Mouse (Mus musculus): ENCODE results near the gene Itgav. TPM values are rescaled to one million over a fixed set of nuclear protein-coding genes. Genes with fewer than 3 reads are reported as not detected.

Gene Itgav
- polyA plus RNA-seq (2012; rRNA removed): 62.6 and 68.4 TPM in 2 replicates

GRCm38 (mm10) chr2:83723921-83724826, at the start of gene Itgav:
Itgav (plus strand) TSS chr2:83724397.
- DNase-seq (ENCODE audit: low spot score): peak; percentile 99

- no peak for DNase-seq (ENCODE audit: low spot score)
Measured at GRCm38 (mm10) chr2:83674421-83674820, 49.8 kb upstream of the Itgav start.

- DNase-seq (ENCODE audit: low spot score): no peak
Measured at GRCm38 (mm10) chr2:83674896-83675295, 49.3 kb upstream of the Itgav start.

DNA sequence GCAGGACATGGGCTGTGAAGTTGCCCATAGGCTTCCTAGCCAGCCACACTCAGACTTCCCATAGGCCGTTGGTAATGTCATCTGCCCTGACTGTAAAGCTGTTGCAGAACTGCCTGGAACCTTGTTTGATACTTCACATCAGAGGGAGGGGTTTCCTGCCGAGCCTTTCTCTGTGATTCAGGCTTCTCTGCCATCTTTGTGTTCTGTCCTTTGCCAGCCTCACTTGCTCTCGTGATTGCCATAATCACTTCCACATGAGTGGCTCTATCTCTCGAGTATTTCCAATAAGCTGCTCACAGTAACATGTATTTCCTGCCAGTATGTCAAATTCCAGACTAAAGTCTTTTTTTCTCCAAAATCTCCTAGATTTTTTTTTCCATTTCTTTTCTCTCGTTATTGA, 48.5 kb upstream of the Itgav start:
- no peak for DNase-seq (ENCODE audit: low spot score)

DNA sequence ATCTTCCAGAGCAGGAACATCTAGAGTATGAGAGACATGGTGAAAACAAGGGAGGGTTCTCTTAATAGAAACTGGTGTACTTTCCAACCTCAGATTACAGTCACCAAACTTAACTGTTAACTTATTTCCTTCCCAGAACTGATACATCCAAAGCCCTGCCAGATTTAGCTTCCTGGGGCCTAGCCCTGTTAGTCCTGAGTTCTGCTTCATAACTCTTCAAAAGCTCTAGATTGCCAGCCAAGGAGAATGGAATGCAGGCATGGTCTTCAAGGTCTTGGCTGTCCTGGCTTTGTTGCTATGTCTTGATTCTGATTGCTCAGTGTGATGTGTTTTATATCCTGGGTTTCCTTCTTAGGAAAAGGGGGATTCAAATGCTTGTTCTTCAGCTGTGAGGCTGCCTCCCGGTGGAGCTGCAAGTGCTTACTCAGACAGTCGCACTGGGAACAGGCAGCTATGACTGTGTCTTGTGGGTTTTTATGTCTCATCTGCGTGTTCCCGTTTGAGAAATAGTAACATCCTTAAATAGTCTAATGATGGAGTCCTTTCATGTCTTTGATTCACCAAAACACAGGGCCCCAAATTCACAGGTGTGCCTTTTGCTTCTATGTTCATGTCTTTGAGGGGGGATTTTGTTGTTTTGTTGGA, 47.8 kb upstream of the Itgav start:
- no peak for DNase-seq (ENCODE audit: low spot score)

- DNase-seq (ENCODE audit: low spot score): no peak
Measured at GRCm38 (mm10) chr2:83681332-83681731, 42.9 kb upstream of the Itgav start.

- no peak for DNase-seq (ENCODE audit: low spot score)
Measured at GRCm38 (mm10) chr2:83681785-83682184, 42.4 kb upstream of the Itgav start.

- DNase-seq (ENCODE audit: low spot score): no peak
Measured at GRCm38 (mm10) chr2:83682282-83682681, 41.9 kb upstream of the Itgav start.

DNA sequence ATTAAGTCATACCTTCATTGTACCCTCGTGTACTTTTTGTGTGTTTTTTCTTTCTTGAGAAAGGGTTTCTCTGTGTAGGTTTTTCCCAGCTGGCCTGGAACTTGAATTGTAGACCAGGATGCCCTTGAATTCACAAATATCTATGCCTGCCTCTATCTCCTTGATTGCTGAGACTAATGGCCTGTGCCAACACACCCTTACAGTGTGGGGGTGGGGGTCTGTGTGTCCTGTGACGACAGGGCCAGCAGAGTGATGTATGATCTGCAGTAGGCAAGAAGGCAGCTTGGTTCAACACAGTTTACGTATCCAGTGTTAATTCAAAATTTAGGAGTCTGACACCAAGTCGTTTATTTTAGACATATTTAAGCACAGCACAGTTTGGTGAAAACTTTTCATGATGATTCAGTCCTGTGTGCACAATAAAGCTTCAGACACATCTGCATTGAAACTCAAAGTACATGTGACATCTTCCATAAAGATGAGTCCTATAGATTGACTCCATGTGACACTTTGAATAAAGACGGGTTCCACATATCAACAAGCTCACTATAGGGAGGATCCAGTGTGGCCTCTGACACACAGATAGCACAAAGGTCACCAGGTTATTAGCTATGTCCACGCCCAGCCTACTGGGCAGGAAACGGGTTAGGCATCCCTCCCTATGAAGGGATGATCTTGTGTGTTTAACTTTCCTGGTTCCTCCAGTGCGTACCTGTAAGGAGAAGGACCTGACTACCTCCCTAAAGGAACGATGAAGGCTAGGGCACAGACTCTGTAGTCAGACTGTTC, 40.3 kb upstream of the Itgav start:
- no peak for DNase-seq (ENCODE audit: low spot score)

- DNase-seq (ENCODE audit: low spot score): no peak
Measured at GRCm38 (mm10) chr2:83684691-83685090, 39.5 kb upstream of the Itgav start.

GRCm38 (mm10) chr2:83690372-83690771, 33.8 kb upstream of the Itgav start:
- no peak for DNase-seq (ENCODE audit: low spot score)

DNA sequence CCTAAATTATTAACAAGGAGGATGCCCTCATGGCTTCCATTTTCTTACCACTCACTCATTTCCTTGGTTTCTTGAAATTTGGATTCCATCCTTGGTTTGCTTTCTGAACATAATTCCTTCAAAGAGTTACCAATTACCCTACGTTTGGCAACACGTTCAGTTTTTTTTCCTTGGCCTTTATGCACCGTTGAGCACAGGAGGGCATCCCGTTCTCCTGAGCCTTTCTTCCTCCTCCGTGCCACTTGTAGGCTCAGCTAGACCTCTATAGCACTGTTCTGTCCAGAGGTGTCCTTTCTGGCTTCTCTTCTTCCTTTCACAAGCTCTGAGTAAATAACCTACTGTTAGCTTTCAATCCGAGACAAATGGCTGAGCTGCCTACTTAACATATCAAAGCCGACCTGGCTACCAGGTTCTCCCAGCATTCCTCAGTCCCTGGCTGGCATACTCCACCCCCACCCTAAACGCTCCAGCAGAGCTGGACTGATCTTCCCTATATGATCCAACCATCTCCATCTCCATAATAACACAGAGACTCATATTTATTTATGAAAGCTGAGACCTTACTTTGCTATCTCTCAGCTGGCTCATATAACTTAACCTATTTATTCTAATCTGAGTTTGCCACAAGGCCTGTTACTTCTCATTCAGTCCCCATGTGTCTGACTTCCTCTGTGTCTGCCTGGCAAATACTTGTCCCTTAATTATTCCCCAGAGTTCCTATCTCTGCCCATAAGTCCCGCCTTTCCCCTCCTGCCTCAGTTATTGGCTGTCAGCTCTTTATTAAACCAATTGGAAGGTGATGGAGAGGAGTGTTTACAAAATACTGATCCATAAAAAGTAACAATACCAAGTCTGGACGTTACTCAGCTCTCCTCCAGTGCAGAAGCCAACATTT, 31.3 kb upstream of the Itgav start:
- DNase-seq (ENCODE audit: low spot score): no peak

DNA sequence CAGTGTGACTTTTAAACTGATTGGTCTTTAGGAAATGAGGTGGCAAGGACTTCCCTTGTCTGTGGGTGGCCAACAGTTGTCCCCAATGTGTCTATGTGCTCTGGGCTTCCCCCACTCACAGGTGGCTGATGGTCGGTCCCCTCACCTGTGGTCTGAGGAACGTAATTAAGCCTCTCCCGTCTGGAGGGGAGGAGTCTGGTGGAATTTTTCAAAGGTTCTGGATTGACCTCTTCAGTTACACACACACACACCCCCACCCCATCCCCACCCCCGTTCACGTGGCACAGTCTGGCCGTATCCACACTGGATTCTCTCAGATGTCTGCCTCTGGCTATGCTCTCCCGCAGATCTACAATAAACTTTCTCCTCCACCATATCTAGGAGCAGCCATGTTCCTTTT, 30.1 kb upstream of the Itgav start:
- no peak for DNase-seq (ENCODE audit: low spot score)

DNA sequence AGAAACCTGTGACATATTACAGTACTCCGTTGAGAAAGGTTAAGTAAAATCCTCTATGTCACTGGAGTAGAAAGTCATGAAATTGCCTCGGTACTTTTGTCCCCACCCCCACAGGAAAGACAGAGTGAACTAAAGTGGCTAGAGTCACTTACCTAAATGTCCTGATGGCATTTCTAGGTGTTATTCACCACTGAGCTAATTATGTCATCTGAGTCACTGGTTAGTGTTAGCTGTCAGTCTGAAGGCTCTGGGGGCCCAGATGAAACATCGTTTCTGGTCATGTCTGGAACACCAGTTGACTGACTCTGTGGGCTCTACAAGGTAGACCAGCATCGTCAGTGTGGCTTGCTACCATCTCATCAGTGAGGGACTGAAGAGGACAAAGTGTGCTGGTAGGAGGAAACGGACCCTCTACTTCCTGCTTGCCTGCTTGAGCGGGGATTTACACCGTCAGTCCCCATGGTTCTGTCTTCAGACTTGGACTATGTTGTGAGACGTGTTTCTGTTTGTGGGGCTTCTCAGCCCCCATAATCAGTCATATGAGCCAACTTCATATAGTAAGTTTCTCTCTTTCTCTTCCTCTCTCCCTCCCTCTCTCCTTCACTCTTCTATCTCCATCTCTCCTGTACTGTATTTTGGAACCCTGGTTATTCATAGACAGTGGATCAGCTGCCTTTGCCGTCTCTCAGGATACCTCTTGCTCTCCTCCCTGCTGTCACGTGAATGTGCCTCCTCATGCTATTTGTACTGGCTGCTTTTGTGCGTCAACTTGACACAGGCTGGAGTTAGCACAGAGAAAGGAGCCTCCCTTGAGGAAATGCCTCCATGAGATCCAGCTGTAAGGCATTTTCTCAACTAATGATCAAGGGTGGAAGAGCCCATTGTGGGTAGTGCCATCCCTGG, 28.6 kb upstream of the Itgav start:
- DNase-seq (ENCODE audit: low spot score): no peak

GRCm38 (mm10) chr2:83698484-83698883, 25.7 kb upstream of the Itgav start:
- DNase-seq (ENCODE audit: low spot score): no peak

- DNase-seq (ENCODE audit: low spot score): no peak
Measured at GRCm38 (mm10) chr2:83699324-83699723, 24.9 kb upstream of the Itgav start.

- no peak for DNase-seq (ENCODE audit: low spot score)
Measured at GRCm38 (mm10) chr2:83700667-83701066, 23.5 kb upstream of the Itgav start.

- DNase-seq (ENCODE audit: low spot score): no peak
Measured at GRCm38 (mm10) chr2:83702411-83702810, 21.8 kb upstream of the Itgav start.

DNA sequence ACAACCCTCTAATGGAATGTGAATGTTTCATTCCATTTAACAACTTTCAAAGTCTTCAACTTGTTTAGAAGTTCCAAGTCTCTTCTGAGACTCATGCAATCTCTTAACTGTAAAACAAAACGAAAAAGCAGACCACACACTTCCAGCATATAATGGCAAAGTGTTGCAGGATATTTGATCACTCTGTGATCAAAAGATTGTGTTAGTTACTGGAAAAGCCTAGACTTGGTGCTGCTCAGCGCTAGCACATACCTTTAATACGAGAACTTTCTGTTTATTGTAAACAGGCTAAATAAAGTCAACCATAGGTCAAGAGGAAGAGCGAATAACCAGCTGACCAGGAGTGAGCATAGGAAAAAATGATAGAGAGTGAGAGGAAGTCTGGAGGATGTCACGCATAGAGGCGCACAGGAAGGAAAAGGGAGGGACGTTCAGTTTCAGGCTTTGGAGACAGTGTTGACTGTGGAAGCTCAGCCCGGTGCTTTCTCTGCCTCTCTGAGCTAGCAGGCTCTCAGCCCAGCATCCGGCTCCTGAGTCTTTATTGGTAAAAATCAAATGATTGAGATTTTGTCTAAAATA, 18.5 kb upstream of the Itgav start:
- DNase-seq (ENCODE audit: low spot score): no peak
